Mouse (Mus musculus): ENCODE results near the gene Ly6g6e. TPM values are rescaled to one million over a fixed set of nuclear protein-coding genes. Genes with fewer than 3 reads are reported as not detected.
"Not testable (repeated sequence)": the region's sequence is repeated elsewhere in the genome, so short reads cannot be mapped to it uniquely, and the experiment has no call there.

Ly6g6e gene
- polyA plus RNA-seq, 1 experiment from 2014 or later: 2.2 TPM

GRCm38 (mm10) chr17:35031880-35032279 is 44.8 kb upstream of the Ly6g6e start:
- H3K4me2 ChIP-seq (replicated peaks; ENCODE audit: low read depth): no peak overlapping the region
- WGBS: 85% methylated on average over 7 of the region's 7 CpGs
- no peaks in the 10 kb centered on the region for H3K36me3 ChIP-seq (ENCODE audit: control insufficient read depth, insufficient read depth)
- H3K27ac ChIP-seq (ENCODE audit: low read depth, low read length): no peak overlapping the region
- TF ChIP-seq CTCF (IDR thresholded peaks at IDR 0.05; ENCODE audit: low read depth): no peak
- no peak overlapping the region for H3K9ac ChIP-seq (ENCODE audit: low read depth, low read length)
- H3K4me3 ChIP-seq (ENCODE audit: low read depth, low read length): no peak overlapping the region
- H3K27me3 ChIP-seq (replicated peaks; ENCODE audit: control insufficient read depth, insufficient read depth, low read length): no peaks in the 10 kb centered on the region
- H3K4me1 ChIP-seq (replicated peaks; ENCODE audit: control insufficient read depth, insufficient read depth, low read length): no peaks in the 10 kb centered on the region
- no peak for ATAC-seq
- H3K9me3 ChIP-seq (ENCODE audit: control insufficient read depth): no peaks in the 10 kb centered on the region

- no peak overlapping the region for H3K9ac ChIP-seq (ENCODE audit: low read depth, low read length)
- 76% methylated on average over 8 of the region's 8 CpGs for WGBS
- no peak overlapping the region for H3K4me2 ChIP-seq (replicated peaks; ENCODE audit: low read depth)
- no peak for ATAC-seq
- no peaks in the 10 kb centered on the region for H3K9me3 ChIP-seq (ENCODE audit: control insufficient read depth)
- H3K27ac ChIP-seq (ENCODE audit: low read depth, low read length): no peak overlapping the region
- H3K4me1 ChIP-seq (replicated peaks; ENCODE audit: control insufficient read depth, insufficient read depth, low read length): no peaks in the 10 kb centered on the region
- no peaks in the 10 kb centered on the region for H3K27me3 ChIP-seq (replicated peaks; ENCODE audit: control insufficient read depth, insufficient read depth, low read length)
- no peak for TF ChIP-seq CTCF (IDR thresholded peaks at IDR 0.05; ENCODE audit: low read depth)
- H3K4me3 ChIP-seq (ENCODE audit: low read depth, low read length): no peak overlapping the region
- no peaks in the 10 kb centered on the region for H3K36me3 ChIP-seq (ENCODE audit: control insufficient read depth, insufficient read depth)
Measured at GRCm38 (mm10) chr17:35032323-35032870, 44.3 kb upstream of the Ly6g6e start.

GRCm38 (mm10) chr17:35033703-35034102 is 43.0 kb upstream of the Ly6g6e start:
- H3K4me1 ChIP-seq (replicated peaks; ENCODE audit: control insufficient read depth, insufficient read depth, low read length); H3K9ac ChIP-seq (ENCODE audit: low read depth, low read length); H3K4me2 ChIP-seq (replicated peaks; ENCODE audit: low read depth); H3K9me3 ChIP-seq (ENCODE audit: control insufficient read depth); ATAC-seq; H3K4me3 ChIP-seq (ENCODE audit: low read depth, low read length); H3K27ac ChIP-seq (ENCODE audit: low read depth, low read length); H3K27me3 ChIP-seq (replicated peaks; ENCODE audit: control insufficient read depth, insufficient read depth, low read length); H3K36me3 ChIP-seq (ENCODE audit: control insufficient read depth, insufficient read depth): not testable (repeated sequence)
- WGBS: 55% methylated on average over 1 of the region's 1 CpGs

GRCm38 (mm10) chr17:35034896-35035295 is 41.8 kb upstream of the Ly6g6e start:
- Histone ChIP-seq H3K4me2 (replicated peaks; ENCODE audit: low read depth) (no peak overlapping the region), H3K27ac (ENCODE audit: low read depth, low read length) (no peak overlapping the region), H3K27me3 (replicated peaks; ENCODE audit: control insufficient read depth, insufficient read depth, low read length) (no peaks in the 10 kb centered on the region), H3K9me3 (ENCODE audit: control insufficient read depth) (no peaks in the 10 kb centered on the region), H3K4me1 (replicated peaks; ENCODE audit: control insufficient read depth, insufficient read depth, low read length) (no peaks in the 10 kb centered on the region), H3K9ac (ENCODE audit: low read depth, low read length) (no peak overlapping the region), H3K4me3 (ENCODE audit: low read depth, low read length) (no peak overlapping the region), H3K36me3 (ENCODE audit: control insufficient read depth, insufficient read depth) (no peaks in the 10 kb centered on the region)
- 35% methylated on average over 6 of the region's 6 CpGs for WGBS
- no peak for TF ChIP-seq CTCF (IDR thresholded peaks at IDR 0.05; ENCODE audit: low read depth)
- ATAC-seq: no peak

- Histone ChIP-seq H3K4me2 (replicated peaks; ENCODE audit: low read depth) (no peak overlapping the region), H3K27me3 (replicated peaks; ENCODE audit: control insufficient read depth, insufficient read depth, low read length) (no peaks in the 10 kb centered on the region), H3K9ac (ENCODE audit: low read depth, low read length) (no peak overlapping the region), H3K4me3 (ENCODE audit: low read depth, low read length) (no peak overlapping the region), H3K27ac (ENCODE audit: low read depth, low read length) (no peak overlapping the region), H3K36me3 (ENCODE audit: control insufficient read depth, insufficient read depth) (no peaks in the 10 kb centered on the region), H3K9me3 (ENCODE audit: control insufficient read depth) (no peaks in the 10 kb centered on the region), H3K4me1 (replicated peaks; ENCODE audit: control insufficient read depth, insufficient read depth, low read length) (no peaks in the 10 kb centered on the region)
- no peak for TF ChIP-seq CTCF (IDR thresholded peaks at IDR 0.05; ENCODE audit: low read depth)
- no peak for ATAC-seq
- WGBS: 87% methylated on average over 11 of the region's 11 CpGs
Measured at GRCm38 (mm10) chr17:35039121-35039873, 37.4 kb upstream of the Ly6g6e start.

GRCm38 (mm10) chr17:35043794-35044193 is 32.9 kb upstream of the Ly6g6e start:
- H3K4me1 ChIP-seq (replicated peaks; ENCODE audit: control insufficient read depth, insufficient read depth, low read length): peaks cover 11% of the 10 kb centered on the region; the same call in 1 of the 2 replicates
- no peak for TF ChIP-seq CTCF (IDR thresholded peaks at IDR 0.05; ENCODE audit: low read depth)
- no peak overlapping the region for H3K9ac ChIP-seq (ENCODE audit: low read depth, low read length)
- no peak for ATAC-seq
- H3K27ac ChIP-seq (ENCODE audit: low read depth, low read length): no peak overlapping the region
- no peak overlapping the region for H3K4me2 ChIP-seq (replicated peaks; ENCODE audit: low read depth)
- no peaks in the 10 kb centered on the region for H3K27me3 ChIP-seq (replicated peaks; ENCODE audit: control insufficient read depth, insufficient read depth, low read length)
- H3K9me3 ChIP-seq (ENCODE audit: control insufficient read depth): no peaks in the 10 kb centered on the region
- H3K36me3 ChIP-seq (ENCODE audit: control insufficient read depth, insufficient read depth): no peaks in the 10 kb centered on the region
- 77% methylated on average over 4 of the region's 4 CpGs for WGBS
- H3K4me3 ChIP-seq (ENCODE audit: low read depth, low read length): no peak overlapping the region
